Mouse (Mus musculus) limb, embryonic 10.5 days (tissue): ENCODE measurements around the gene Hpse2. TPM values are rescaled to one million over a fixed set of nuclear protein-coding genes. Genes with fewer than 3 reads are reported as not detected.

ENCODE experiments used
- DNase-seq: peaks from one replicate; pipeline ENCODE4 v3.0.0-alpha.2; 2017; ENCODE audit warnings: low spot score
- H3K27ac ChIP-seq: fragments of 300-500 bp; sonication (generic); 2 replicates; pipeline ENCODE4 v1.5.1; 2016; ENCODE audit warnings: mild to moderate bottlenecking
- H3K27me3 ChIP-seq: fragments of 300-500 bp; sonication (generic); 2 replicates; pipeline ENCODE4 v1.6.1; 2016; ENCODE audit warnings: low read depth, mild to moderate bottlenecking; ENCODE audit not compliant: poor library complexity, severe bottlenecking
- H3K36me3 ChIP-seq: fragments of 300-500 bp; sonication (generic); 2 replicates; pipeline ENCODE4 v1.6.1; 2016; ENCODE audit warnings: mild to moderate bottlenecking, moderate library complexity
- H3K4me1 ChIP-seq: fragments of 300-500 bp; sonication (generic); 2 replicates; pipeline ENCODE4 v1.6.1; 2016
- H3K4me3 ChIP-seq: fragments of 300-500 bp; sonication (generic); 2 replicates; pipeline ENCODE4 v1.5.1; 2016; ENCODE audit warnings: mild to moderate bottlenecking, moderate library complexity
- H3K9me3 ChIP-seq: fragments of 300-500 bp; sonication (generic); replicated peaks from 2 replicates; pipeline ENCODE4 v1.6.1; 2016; ENCODE audit warnings: mild to moderate bottlenecking
- WGBS: fragments of 180-500 bp; shearing (Covaris S2); methylation state at CpG from one replicate; pipeline ENCODE4 v1.1.7; 2016; 5-methylcytosine and 5-hydroxymethylcytosine counted together
- polyA plus RNA-seq: library from polyadenylated mRNA; unstranded; fragments of >200 nt; fragmentation: Nextera tagmentation; extraction: Ambion mirVana; gene quantifications from 2 replicates; pipeline ENCODE4 v1.2.1, GENCODE M21; 2016

Hpse2 gene
- polyA plus RNA-seq, 1 experiment from 2014 or later: 6.0 TPM

GRCm38 (mm10) chr19:42770141-42770872 lies 617.8 kb downstream of the Hpse2 start:
- DNase-seq: no peak
- 87% methylated on average over 23 of the region's 23 CpGs for WGBS
- Histone ChIP-seq H3K27me3 (no peaks in the 10 kb centered on the region), H3K4me1 (peaks cover 8% of the 10 kb centered on the region), H3K36me3 (0 out of 2 replicates have a peak, but pooled peaks cover 13% of the 10 kb centered on the region), H3K4me3 (no peak overlapping the region), H3K27ac (no peak overlapping the region), H3K9me3 (no peaks in the 10 kb centered on the region)

GRCm38 (mm10) chr19:42769648-42770047 lies 618.5 kb downstream of the Hpse2 start:
- Histone ChIP-seq H3K9me3 (no peaks in the 10 kb centered on the region), H3K27ac (no peak overlapping the region), H3K27me3 (no peaks in the 10 kb centered on the region), H3K4me3 (no peak overlapping the region), H3K36me3 (0 out of 2 replicates have a peak, but pooled peaks cover 13% of the 10 kb centered on the region), H3K4me1 (peaks cover 12% of the 10 kb centered on the region)
- 94% methylated on average over 10 of the region's 10 CpGs for WGBS
- DNase-seq: no peak

- peaks cover 25% of the 10 kb centered on the region for H3K4me1 ChIP-seq
- H3K27me3 ChIP-seq: no peaks in the 10 kb centered on the region
- 83% methylated on average over 8 of the region's 8 CpGs for WGBS
- H3K36me3 ChIP-seq: 0 out of 2 replicates have a peak, but pooled peaks cover 13% of the 10 kb centered on the region
- no peak overlapping the region for H3K4me3 ChIP-seq
- H3K27ac ChIP-seq: no peak overlapping the region
- no peaks in the 10 kb centered on the region for H3K9me3 ChIP-seq
- DNase-seq: no peak
Observed at GRCm38 (mm10) chr19:42767361-42767760, 620.8 kb downstream of the Hpse2 start.

- WGBS: 74% methylated on average over 10 of the region's 10 CpGs
- Histone ChIP-seq H3K27me3 (no peaks in the 10 kb centered on the region), H3K36me3 (peaks cover 4% of the 10 kb centered on the region; the same call in 1 of the 2 replicates), H3K27ac (no peak overlapping the region; the same call in 1 of the 2 replicates), H3K9me3 (no peaks in the 10 kb centered on the region), H3K4me3 (no peak overlapping the region), H3K4me1 (peaks cover 25% of the 10 kb centered on the region)
- no peak for DNase-seq
Observed at GRCm38 (mm10) chr19:42764398-42764797, 623.8 kb downstream of the Hpse2 start.

- WGBS: 89% methylated on average over 6 of the region's 6 CpGs
- DNase-seq: no peak
- peaks cover 30% of the 10 kb centered on the region for H3K4me1 ChIP-seq
Observed at GRCm38 (mm10) chr19:42756671-42757070, 631.5 kb downstream of the Hpse2 start.

GRCm38 (mm10) chr19:42755148-42755870 lies 632.8 kb downstream of the Hpse2 start:
- no peak for DNase-seq
- H3K4me1 ChIP-seq: peaks cover 32% of the 10 kb centered on the region
- 81% methylated on average over 15 of the region's 15 CpGs for WGBS

More at GRCm38 (mm10) chr19:42756671-42757070, 631.5 kb downstream of the Hpse2 start:
- 0 out of 2 replicates have a peak, but pooled peaks cover 4% of the 10 kb centered on the region for H3K27me3 ChIP-seq
- no peak overlapping the region for H3K27ac ChIP-seq
- H3K36me3 ChIP-seq: peaks cover 3% of the 10 kb centered on the region; the same call in 1 of the 2 replicates
- H3K4me3 ChIP-seq: no peak overlapping the region
- H3K9me3 ChIP-seq: no peaks in the 10 kb centered on the region

GRCm38 (mm10) chr19:42753141-42753917 lies 634.8 kb downstream of the Hpse2 start:
- Histone ChIP-seq H3K4me1 (peaks cover 32% of the 10 kb centered on the region), H3K27ac (peak overlapping the region; percentile 86), H3K27me3 (0 out of 2 replicates have a peak, but pooled peaks cover 4% of the 10 kb centered on the region), H3K9me3 (no peaks in the 10 kb centered on the region), H3K4me3 (peak overlapping the region; percentile 52), H3K36me3 (no peaks in the 10 kb centered on the region)
- 44% methylated on average over 10 of the region's 11 CpGs for WGBS
- DNase-seq: peak; percentile 51

More at GRCm38 (mm10) chr19:42755148-42755870, 632.8 kb downstream of the Hpse2 start:
- no peaks in the 10 kb centered on the region for H3K9me3 ChIP-seq
- H3K4me3 ChIP-seq: no peak overlapping the region
- H3K36me3 ChIP-seq: peaks cover 3% of the 10 kb centered on the region; the same call in 1 of the 2 replicates
- H3K27me3 ChIP-seq: 0 out of 2 replicates have a peak, but pooled peaks cover 4% of the 10 kb centered on the region
- peak overlapping the region; percentile 36; the same call in 1 of the 2 replicates for H3K27ac ChIP-seq

GRCm38 (mm10) chr19:42752363-42752931 lies 635.7 kb downstream of the Hpse2 start, which contains the start of gene Pyroxd2:
Gene Pyroxd2, minus strand, starts transcription at chr19:42752775.
- Histone ChIP-seq H3K27me3 (0 out of 2 replicates have a peak, but pooled peaks cover 4% of the 10 kb centered on the region), H3K4me3 (peak within 1 kb of the TSS; percentile 52), H3K9me3 (no peaks in the 10 kb centered on the region), H3K36me3 (no peaks in the 10 kb centered on the region), H3K4me1 (peaks cover 32% of the 10 kb centered on the region), H3K27ac (peak within 1 kb of the TSS; percentile 86)
- WGBS: 6% methylated on average over 22 of the region's 22 CpGs
- peak; percentile 76 for DNase-seq

GRCm38 (mm10) chr19:42750196-42750595 lies 638.0 kb downstream of the Hpse2 start:
- H3K9me3 ChIP-seq: no peaks in the 10 kb centered on the region
- 75% methylated on average over 11 of the region's 11 CpGs for WGBS
- H3K27me3 ChIP-seq: no peaks in the 10 kb centered on the region
- DNase-seq: no peak
- no peak overlapping the region for H3K4me3 ChIP-seq
- no peaks in the 10 kb centered on the region for H3K36me3 ChIP-seq
- H3K27ac ChIP-seq: no peak overlapping the region
- H3K4me1 ChIP-seq: peaks cover 28% of the 10 kb centered on the region

- Histone ChIP-seq H3K36me3 (no peaks in the 10 kb centered on the region), H3K9me3 (no peaks in the 10 kb centered on the region), H3K27ac (no peak overlapping the region), H3K4me1 (peaks cover 15% of the 10 kb centered on the region), H3K4me3 (no peak overlapping the region), H3K27me3 (no peaks in the 10 kb centered on the region)
- WGBS: 95% methylated on average over 8 of the region's 8 CpGs
- no peak for DNase-seq
Observed at GRCm38 (mm10) chr19:42746702-42747101, 641.5 kb downstream of the Hpse2 start.

- Histone ChIP-seq H3K4me3 (no peak overlapping the region), H3K27me3 (0 out of 2 replicates have a peak, but pooled peaks cover 3% of the 10 kb centered on the region), H3K27ac (no peak overlapping the region), H3K4me1 (peaks cover 13% of the 10 kb centered on the region), H3K9me3 (no peaks in the 10 kb centered on the region), H3K36me3 (no peaks in the 10 kb centered on the region)
- 78% methylated on average over 4 of the region's 4 CpGs for WGBS
- DNase-seq: no peak
Observed at GRCm38 (mm10) chr19:42745869-42746224, 642.3 kb downstream of the Hpse2 start.
